Mouse (Mus musculus): Measurements from ENCODE around the gene Btbd17. TPM values are rescaled to one million over a fixed set of nuclear protein-coding genes. Genes with fewer than 3 reads are reported as not detected.
A peak's percentile ranks its signal among the peaks of the same experiment; 100 is the strongest.

Gene Btbd17
- total RNA-seq, 2 experiments from 2014 or later = 24.1 to 24.6 TPM

- DNase-seq = no peak
These were observed 7.0 kb upstream of the Btbd17 start for GRCm38 (mm10) chr11:114802540-114803267.

- DNase-seq = no peak
These were observed 6.2 kb upstream of the Btbd17 start for GRCm38 (mm10) chr11:114801906-114802305.

GRCm38 (mm10) chr11:114798624-114799023 is 2.9 kb upstream of the Btbd17 start, which contains the start of gene Gpr142:
Gene Gpr142 (plus strand): TSS chr11:114798924.
- no peak for DNase-seq

- DNase-seq = no peak
These were observed 2.2 kb upstream of the Btbd17 start for GRCm38 (mm10) chr11:114797981-114798380.

- DNase-seq = no peak
These were observed 1.4 kb upstream of the Btbd17 start for GRCm38 (mm10) chr11:114797176-114797575.

- DNase-seq = peak; percentile 94
These were observed 456 bp downstream of the Btbd17 start for GRCm38 (mm10) chr11:114795231-114795746.

- no peak for DNase-seq
These were observed 1.1 kb downstream of the Btbd17 start for GRCm38 (mm10) chr11:114794691-114795090.

- DNase-seq = no peak
These were observed 1.7 kb downstream of the Btbd17 start for GRCm38 (mm10) chr11:114793868-114794545.

- DNase-seq = no peak
These were observed 2.7 kb downstream of the Btbd17 start for GRCm38 (mm10) chr11:114792931-114793494.

GRCm38 (mm10) chr11:114791891-114792411 is 3.8 kb downstream of the Btbd17 start:
- no peak for DNase-seq

GRCm38 (mm10) chr11:114791351-114791889 is 4.3 kb downstream of the Btbd17 start:
- DNase-seq = peak in 1 of 2 experiments; percentile 34

- DNase-seq = no peak
These were observed 4.9 kb downstream of the Btbd17 start for GRCm38 (mm10) chr11:114790841-114791240.

GRCm38 (mm10) chr11:114790171-114790570 is 5.6 kb downstream of the Btbd17 start:
- no peak for DNase-seq

GRCm38 (mm10) chr11:114789716-114790115 is 6.0 kb downstream of the Btbd17 start:
- no peak for DNase-seq

GRCm38 (mm10) chr11:114789061-114789714 is 6.6 kb downstream of the Btbd17 start:
- peak; percentile 82 to 83 for DNase-seq

- no peak for DNase-seq
These were observed 8.1 kb downstream of the Btbd17 start for GRCm38 (mm10) chr11:114787611-114788010.

- DNase-seq = no peak
These were observed 9.4 kb downstream of the Btbd17 start for GRCm38 (mm10) chr11:114786326-114786725.

- no peak for DNase-seq
These were observed 9.9 kb downstream of the Btbd17 start for GRCm38 (mm10) chr11:114785892-114786291.

GRCm38 (mm10) chr11:114780076-114780475 is 15.7 kb downstream of the Btbd17 start:
- no peak for DNase-seq

GRCm38 (mm10) chr11:114771896-114772295 is 23.8 kb downstream of the Btbd17 start:
- DNase-seq = no peak

- no peak for DNase-seq
These were observed 25.8 kb downstream of the Btbd17 start for GRCm38 (mm10) chr11:114769911-114770310.
